10 mouse cellular contexts compared by ENCODE assay signal in genomic region chr9:77918961-77919670, GRCm38 (mm10). TPM values are rescaled to one million over a fixed set of nuclear protein-coding genes. Genes with fewer than 3 reads are reported as not detected.
DNase-seq lines count a peak whose midpoint lies in the region; ATAC-seq and TF ChIP-seq lines count a peak whose summit lies in the region.
"Had no signal": no experiment of that assay in that cellular context is flagged by ENCODE, and none has a peak within 500 bp of the region (broad histone marks: within the 10 kb centered on the region; RNA-seq: fewer than 3 reads in every experiment).

No protein-coding gene starts in this region.

- H3K9me3 ChIP-seq in kidney, postnatal 0 days (replicated peaks; ENCODE audit: low read length) = no peaks in the 10 kb centered on the region
- H3K9me3 ChIP-seq in embryonic facial prominence, embryonic 13.5 days = no peaks in the 10 kb centered on the region
- no peaks in the 10 kb centered on the region for H3K9me3 ChIP-seq in hindbrain, embryonic 12.5 days (replicated peaks)
- no peaks in the 10 kb centered on the region for H3K9me3 ChIP-seq in liver, postnatal 0 days (ENCODE audit: low read length)

- no peak for ATAC-seq in kidney, postnatal 0 days (replicated peaks; ENCODE audit: low FRiP score, low read depth)
- ATAC-seq in embryonic facial prominence, embryonic 13.5 days (ENCODE audit: insufficient number of reproducible peaks, insufficient read depth, low FRiP score, low TSS enrichment, low read depth) = no peak
- ATAC-seq in hindbrain, embryonic 12.5 days (ENCODE audit: low FRiP score) = no peak
- no peak for ATAC-seq in liver, postnatal 0 days

- H3K4me3 ChIP-seq in kidney, postnatal 0 days (replicated peaks; ENCODE audit: low read depth, low read length) = no peak overlapping the region
- H3K4me3 ChIP-seq in embryonic facial prominence, embryonic 13.5 days = peak overlapping the region; percentile 92; the same call in 1 of the 2 replicates
- H3K4me3 ChIP-seq in hindbrain, embryonic 12.5 days = no peak overlapping the region; the same call in 1 of the 2 replicates
- H3K4me3 ChIP-seq in liver, postnatal 0 days (ENCODE audit: low read depth, low read length) = peak overlapping the region; percentile 80

- no peak overlapping the region for H3K27ac ChIP-seq in kidney, postnatal 0 days
- no peak overlapping the region for H3K27ac ChIP-seq in embryonic facial prominence, embryonic 13.5 days
- no peak overlapping the region for H3K27ac ChIP-seq in hindbrain, embryonic 12.5 days
- peak overlapping the region; percentile 88; the same call in 1 of the 2 replicates for H3K27ac ChIP-seq in liver, postnatal 0 days (ENCODE audit: low read depth)

- no peak for DNase-seq in kidney, postnatal 0 days (ENCODE audit: low spot score)
- no peak for DNase-seq in kidney, adult 8-10 months
- no peak for DNase-seq in liver, postnatal 0 days
- DNase-seq in gastrocnemius, postnatal 4 days (ENCODE audit: low spot score in 2 of 2) = no peak
- DNase-seq in c-Kit-positive CD71-positive TER-119-positive erythroid progenitor cells, embryonic 14.5 days (ENCODE audit: low spot score) = no peak
- no peak for DNase-seq in left cerebral cortex, adult 11 months (ENCODE audit: low spot score)
- DNase-seq: adrenal gland, postnatal 25 days; kidney, adult 9 months had no signal

- no peak for TF ChIP-seq CTCF in kidney, postnatal 0 days (IDR thresholded peaks at IDR 0.05; ENCODE audit: low read depth)
- no peak for TF ChIP-seq CTCF in liver, postnatal 0 days (IDR thresholded peaks at IDR 0.05; ENCODE audit: low read depth)

- no peaks in the 10 kb centered on the region for H3K36me3 ChIP-seq in kidney, postnatal 0 days (ENCODE audit: insufficient read depth, low read length)
- no peaks in the 10 kb centered on the region for H3K36me3 ChIP-seq in embryonic facial prominence, embryonic 13.5 days
- H3K36me3 ChIP-seq in hindbrain, embryonic 12.5 days = no peaks in the 10 kb centered on the region
- H3K36me3 ChIP-seq in liver, postnatal 0 days (replicated peaks; ENCODE audit: insufficient read depth, low read length) = no peaks in the 10 kb centered on the region

- TF ChIP-seq EP300 in liver, postnatal 0 days (IDR thresholded peaks at IDR 0.05; ENCODE audit: low read depth) = no peak

- 0 out of 2 replicates have a peak, but pooled peaks cover 2% of the 10 kb centered on the region for H3K4me1 ChIP-seq in kidney, postnatal 0 days (replicated peaks; ENCODE audit: insufficient read depth, low read length)
- peaks cover 54% of the 10 kb centered on the region for H3K4me1 ChIP-seq in embryonic facial prominence, embryonic 13.5 days
- H3K4me1 ChIP-seq in hindbrain, embryonic 12.5 days = peaks cover 39% of the 10 kb centered on the region
- peaks cover 32% of the 10 kb centered on the region for H3K4me1 ChIP-seq in liver, postnatal 0 days (ENCODE audit: insufficient read depth)

- no peak overlapping the region for H3K9ac ChIP-seq in kidney, postnatal 0 days (ENCODE audit: low read depth, low read length)
- H3K9ac ChIP-seq in embryonic facial prominence, embryonic 13.5 days = no peak overlapping the region
- no peak overlapping the region for H3K9ac ChIP-seq in hindbrain, embryonic 12.5 days
- H3K9ac ChIP-seq in liver, postnatal 0 days (replicated peaks) = peak overlapping the region; percentile 16; the same call in 1 of the 2 replicates

- H3K27me3 ChIP-seq in kidney, postnatal 0 days (ENCODE audit: insufficient read depth, low read length) = no peaks in the 10 kb centered on the region
- no peaks in the 10 kb centered on the region for H3K27me3 ChIP-seq in embryonic facial prominence, embryonic 13.5 days
- no peaks in the 10 kb centered on the region for H3K27me3 ChIP-seq in hindbrain, embryonic 12.5 days
- H3K27me3 ChIP-seq in liver, postnatal 0 days (ENCODE audit: insufficient read depth, low read length) = no peaks in the 10 kb centered on the region

- peak overlapping the region; percentile 93; the same call in 1 of the 2 replicates for H3K4me2 ChIP-seq in kidney, postnatal 0 days (ENCODE audit: low read length)
- peak overlapping the region; percentile 85 for H3K4me2 ChIP-seq in embryonic facial prominence, embryonic 13.5 days
- peak overlapping the region; percentile 73 for H3K4me2 ChIP-seq in hindbrain, embryonic 12.5 days (replicated peaks)
- peak overlapping the region; percentile 88 for H3K4me2 ChIP-seq in liver, postnatal 0 days (ENCODE audit: low read depth, low read length)

- 51% methylated on average over 5 of the region's 5 CpGs for WGBS in kidney, postnatal 0 days
- 81% methylated on average over 5 of the region's 5 CpGs for WGBS in embryonic facial prominence, embryonic 13.5 days
- WGBS in hindbrain, embryonic 12.5 days = 72% methylated on average over 5 of the region's 5 CpGs
- 43% methylated on average over 5 of the region's 5 CpGs for WGBS in liver, postnatal 0 days (ENCODE audit: insufficient replicate concordance)

RNA-seq across cellular contexts. Expression of gene Elovl5, which starts 2.0 kb away (rescaled TPM):
- polyA plus RNA-seq in kidney, postnatal 0 days (2015; fragmentation: Nextera tagmentation; extraction: Ambion mirVana) = 60.5 and 68.4 TPM in 2 replicates
- 65.4 and 78.8 TPM in 2 replicates for polyA plus RNA-seq in embryonic facial prominence, embryonic 13.5 days (2015; fragmentation: Nextera tagmentation; extraction: Ambion mirVana)
- 68.6 and 69.3 TPM in 2 replicates for polyA plus RNA-seq in hindbrain, embryonic 12.5 days (2016; fragmentation: Nextera tagmentation; extraction: Ambion mirVana)
- 107 and 112 TPM in 2 replicates for polyA plus RNA-seq in liver, postnatal 0 days (2015; fragmentation: Nextera tagmentation; extraction: Ambion mirVana)
- 10 to 100 TPM; 32.3 to 37.0 TPM for total RNA-seq in gastrocnemius, postnatal 4 days (2021)

Comparison
In these comparisons a context has a peak if more than half of its experiments do, and no peak if none do; other contexts are left out.
1. H3K4me3 ChIP-seq: peak in embryonic facial prominence, embryonic 13.5 days (single experiment) and liver, postnatal 0 days (single experiment); none in kidney, postnatal 0 days (single experiment) and hindbrain, embryonic 12.5 days (single experiment).
2. Peak in every context shown above with its lines, with median percentiles within 50 percentile points of each other: H3K4me2 ChIP-seq.